Mouse (Mus musculus) C2C12 (cell line): Measurements from ENCODE around the gene 1700025G04Rik. TPM values are rescaled to one million over a fixed set of nuclear protein-coding genes. Genes with fewer than 3 reads are reported as not detected.
"Not testable (repeated sequence)": the region's sequence is repeated elsewhere in the genome, so short reads cannot be mapped to it uniquely, and the experiment has no call there.

Experiments used
- H3K27me3 ChIP-seq: one replicate; pipeline ENCODE4 v1.6.1; 2011; ENCODE audit not compliant: control insufficient read depth, insufficient read depth, insufficient read length
- H3K36me3 ChIP-seq: one replicate; pipeline ENCODE4 v1.6.1; 2011; ENCODE audit not compliant: control insufficient read depth, insufficient read depth
- H3K4me3 ChIP-seq: one replicate; pipeline ENCODE4 v1.5.1; 2011; ENCODE audit warnings: mild to moderate bottlenecking, control low read depth; ENCODE audit not compliant: poor library complexity, insufficient read depth, severe bottlenecking
- H3K79me2 ChIP-seq: one replicate; pipeline ENCODE4 v1.6.1; 2011; ENCODE audit not compliant: control insufficient read depth, insufficient read depth
- H3K79me3 ChIP-seq: one replicate; pipeline ENCODE4 v1.6.1; 2011; ENCODE audit warnings: low read depth, control low read depth
- H3ac ChIP-seq: one replicate; pipeline ENCODE3; 2011; ENCODE audit warnings: low read depth; ENCODE audit not compliant: control insufficient read depth, insufficient read length
- CEBPB ChIP-seq: IDR thresholded peaks from one replicate; pipeline ENCODE4 v1.6.1; 2011; ENCODE audit warnings: low read depth, mild to moderate bottlenecking, control low read depth, moderate library complexity
- CTCF ChIP-seq: IDR thresholded peaks from one replicate; pipeline ENCODE4 v1.5.1; 2011; ENCODE audit not compliant: control insufficient read depth, insufficient read depth, insufficient read length
- FOSL1 ChIP-seq: IDR thresholded peaks from one replicate; pipeline ENCODE4 v1.8.0; 2011; ENCODE audit warnings: mild to moderate bottlenecking, low read length; ENCODE audit not compliant: poor library complexity, insufficient read depth, severe bottlenecking
- MAX ChIP-seq: IDR thresholded peaks from one replicate; pipeline ENCODE4 v1.6.1; 2011; ENCODE audit warnings: mild to moderate bottlenecking, control low read depth
- MYOD1 ChIP-seq: IDR thresholded peaks from one replicate; pipeline ENCODE4 v1.6.1; 2011; ENCODE audit warnings: low read depth; ENCODE audit not compliant: control insufficient read depth, insufficient read length
- MYOG ChIP-seq: IDR thresholded peaks from one replicate; pipeline ENCODE4 v1.6.1; 2011; ENCODE audit not compliant: control insufficient read depth, insufficient read length; ENCODE audit errors: extremely low read depth
- USF1 ChIP-seq: IDR thresholded peaks from one replicate; pipeline ENCODE4 v1.6.1; 2011; ENCODE audit warnings: low read depth, mild to moderate bottlenecking, control low read depth, moderate library complexity
- polyA plus RNA-seq: library from polyadenylated mRNA; unstranded; fragments of >200 nt; fragmentation: generic; extraction: Trizol; gene quantifications from one replicate; pipeline ENCODE4 v1.2.1, GENCODE M21; 2012; ENCODE audit warnings: missing spikeins

Gene 1700025G04Rik
- polyA plus RNA-seq, 1 experiment: 2.1 TPM

GRCm38 (mm10) chr1:151845252-151845832, 244.6 kb downstream of the 1700025G04Rik start:
- no peaks in the 10 kb centered on the region for H3K27me3 ChIP-seq
- H3K79me2 ChIP-seq: no peaks in the 10 kb centered on the region
- H3K4me3 ChIP-seq: no peak overlapping the region
- no peaks in the 10 kb centered on the region for H3K79me3 ChIP-seq
- no peak overlapping the region for H3ac ChIP-seq
- no peaks in the 10 kb centered on the region for H3K36me3 ChIP-seq
- TF ChIP-seq CTCF (no peak), MYOD1 (no peak), CEBPB (no peak)

GRCm38 (mm10) chr1:151840345-151840744, 249.6 kb downstream of the 1700025G04Rik start:
- not testable (repeated sequence) for H3K79me2 ChIP-seq, H3K27me3 ChIP-seq, H3ac ChIP-seq, H3K79me3 ChIP-seq, H3K4me3 ChIP-seq, H3K36me3 ChIP-seq

GRCm38 (mm10) chr1:151835261-151835660, 254.7 kb downstream of the 1700025G04Rik start:
- Histone ChIP-seq H3K4me3 (no peak overlapping the region), H3K79me2 (no peaks in the 10 kb centered on the region), H3ac (no peak overlapping the region), H3K36me3 (no peaks in the 10 kb centered on the region), H3K27me3 (no peaks in the 10 kb centered on the region), H3K79me3 (no peaks in the 10 kb centered on the region)
- TF ChIP-seq CEBPB: no peak
- no peak for TF ChIP-seq FOSL1
- TF ChIP-seq MYOG: no peak
- no peak for TF ChIP-seq MAX
- no peak for TF ChIP-seq MYOD1
- no peak for TF ChIP-seq USF1
- TF ChIP-seq CTCF: no peak

- Histone ChIP-seq H3K79me2 (no peaks in the 10 kb centered on the region), H3K79me3 (no peaks in the 10 kb centered on the region), H3ac (no peak overlapping the region), H3K36me3 (no peaks in the 10 kb centered on the region), H3K27me3 (no peaks in the 10 kb centered on the region), H3K4me3 (no peak overlapping the region)
- no peak for TF ChIP-seq MAX
- no peak for TF ChIP-seq CTCF
- TF ChIP-seq USF1: no peak
- TF ChIP-seq CEBPB: no peak
- TF ChIP-seq FOSL1: no peak
- no peak for TF ChIP-seq MYOG
- TF ChIP-seq MYOD1: no peak
Measured at GRCm38 (mm10) chr1:151831791-151832190, 258.1 kb downstream of the 1700025G04Rik start.

- Histone ChIP-seq H3K4me3 (no peak overlapping the region), H3K79me3 (no peaks in the 10 kb centered on the region), H3K36me3 (peaks cover 3% of the 10 kb centered on the region), H3ac (no peak overlapping the region), H3K79me2 (no peaks in the 10 kb centered on the region), H3K27me3 (no peaks in the 10 kb centered on the region)
- TF ChIP-seq CTCF (no peak), USF1 (no peak), MYOD1 (no peak), MAX (no peak), FOSL1 (no peak), MYOG (no peak), CEBPB (no peak)
Measured at GRCm38 (mm10) chr1:151825065-151825464, 264.9 kb downstream of the 1700025G04Rik start.

- Histone ChIP-seq H3K36me3 (peaks cover 25% of the 10 kb centered on the region), H3K27me3 (no peaks in the 10 kb centered on the region), H3ac (no peak overlapping the region), H3K79me2 (no peaks in the 10 kb centered on the region), H3K4me3 (no peak overlapping the region), H3K79me3 (no peaks in the 10 kb centered on the region)
- TF ChIP-seq MAX (no peak), CEBPB (no peak), CTCF (peak; percentile 27)
Measured at GRCm38 (mm10) chr1:151820457-151820856, 269.5 kb downstream of the 1700025G04Rik start.
